8 mouse cellular contexts compared by ENCODE assay signal in genomic region chr1:171263185-171263611, GRCm38 (mm10). TPM values are rescaled to one million over a fixed set of nuclear protein-coding genes. Genes with fewer than 3 reads are reported as not detected.
A peak's percentile ranks its signal among the peaks of the same experiment; 100 is the strongest.
DNase-seq lines count a peak whose midpoint lies in the region; ATAC-seq and TF ChIP-seq lines count a peak whose summit lies in the region.

No protein-coding gene starts in this region.

- H3K27me3 ChIP-seq in heart, embryonic 13.5 days (replicated peaks), result no peaks in the 10 kb centered on the region
- no peaks in the 10 kb centered on the region for H3K27me3 ChIP-seq in midbrain, embryonic 16.5 days (ENCODE audit: control insufficient read depth, insufficient read depth, low read depth, low read length)
- no peaks in the 10 kb centered on the region for H3K27me3 ChIP-seq in thymus, adult 2 months (ENCODE audit: control insufficient read depth, insufficient read depth, low read length)

- no peaks in the 10 kb centered on the region for H3K9me3 ChIP-seq in heart, embryonic 13.5 days
- no peaks in the 10 kb centered on the region for H3K9me3 ChIP-seq in midbrain, embryonic 16.5 days (replicated peaks; ENCODE audit: control insufficient read depth, low read length, poor library complexity, severe bottlenecking)

- no peaks in the 10 kb centered on the region for H3K36me3 ChIP-seq in heart, embryonic 13.5 days
- H3K36me3 ChIP-seq in midbrain, embryonic 16.5 days (ENCODE audit: control insufficient read depth, insufficient read depth, low read length), result no peaks in the 10 kb centered on the region
- no peaks in the 10 kb centered on the region for H3K36me3 ChIP-seq in thymus, adult 2 months (ENCODE audit: control insufficient read depth, insufficient read depth, low read length)

- peaks cover 16% of the 10 kb centered on the region for H3K4me1 ChIP-seq in heart, embryonic 13.5 days
- H3K4me1 ChIP-seq in midbrain, embryonic 16.5 days (ENCODE audit: control insufficient read depth, insufficient read depth, low read length), result peaks cover 13% of the 10 kb centered on the region
- H3K4me1 ChIP-seq in thymus, adult 2 months (replicated peaks; ENCODE audit: control insufficient read depth, insufficient read depth, low read length), result 0 out of 2 replicates have a peak, but pooled peaks cover 2% of the 10 kb centered on the region

- H3K9ac ChIP-seq in heart, embryonic 13.5 days, result peak overlapping the region; percentile 6; the same call in 1 of the 2 replicates
- H3K9ac ChIP-seq in midbrain, embryonic 16.5 days (ENCODE audit: low read depth, low read length), result 0 out of 2 replicates have a peak overlapping the region, but pooled peaks have one; percentile 31

- peak overlapping the region; percentile 67 for H3K4me2 ChIP-seq in heart, embryonic 13.5 days
- peak overlapping the region; percentile 60 for H3K4me2 ChIP-seq in midbrain, embryonic 16.5 days (ENCODE audit: low read length)

- H3K4me3 ChIP-seq in heart, embryonic 13.5 days, result peak overlapping the region; percentile 41
- peak overlapping the region; percentile 35; the same call in 1 of the 2 replicates for H3K4me3 ChIP-seq in midbrain, embryonic 16.5 days (ENCODE audit: low read depth, low read length)
- H3K4me3 ChIP-seq in thymus, adult 2 months (ENCODE audit: control insufficient read depth, insufficient read depth, low read length), result no peak overlapping the region

- peak; percentile 68; the same call in 1 of the 2 replicates for ATAC-seq in heart, embryonic 13.5 days (ENCODE audit: extremely low read depth, insufficient number of reproducible peaks, low FRiP score, low TSS enrichment)
- peak; percentile 95 for ATAC-seq in midbrain, embryonic 16.5 days

- TF ChIP-seq POLR2A in thymus, adult 2 months (IDR thresholded peaks at IDR 0.05; ENCODE audit: control insufficient read depth, extremely low read depth, insufficient read depth, low read length, poor library complexity), result no peak

- no peak for TF ChIP-seq CTCF in thymus, adult 2 months (IDR thresholded peaks at IDR 0.05; ENCODE audit: borderline replicate concordance, control insufficient read depth, extremely low read depth, insufficient read depth, low read length, poor library complexity)

- DNase-seq in adrenal gland, postnatal 14 days, result peak; percentile 55
- DNase-seq in adrenal gland, postnatal 25 days, result no peak
- DNase-seq in brain, adult 2 months (ENCODE audit: low read depth, low spot score), result peak; percentile 94
- peak; percentile 42 to 76 for DNase-seq in left cerebral cortex, postnatal 25 days (ENCODE audit: low spot score in 2 of 2)
- no peak for DNase-seq in gastrocnemius, postnatal 10 days
- no peak for DNase-seq in thymus, adult 2 months

- 0% methylated on average over 2 of the region's 2 CpGs for WGBS in heart, embryonic 13.5 days
- WGBS in midbrain, embryonic 16.5 days, result 8% methylated on average over 2 of the region's 2 CpGs
- 3% methylated on average over 2 of the region's 2 CpGs for WGBS in thymus, adult 2 months

- intact Hi-C loops in left cerebral cortex, postnatal 25 days (cut with DNase I), result no loop called here

- H3K27ac ChIP-seq in heart, embryonic 13.5 days (replicated peaks), result peak overlapping the region; percentile 93
- H3K27ac ChIP-seq in midbrain, embryonic 16.5 days (ENCODE audit: low read length), result peak overlapping the region; percentile 74
- H3K27ac ChIP-seq in thymus, adult 2 months (ENCODE audit: control insufficient read depth, insufficient read depth, low read length), result no peak overlapping the region

RNA-seq across cellular contexts. Expression of gene B4galt3, which starts 6.9 kb away (rescaled TPM):
- total RNA-seq in adrenal gland, postnatal 14 days (2021), result 31.1 and 34.1 TPM in 2 replicates
- 36.9 and 38.1 TPM in 2 replicates for total RNA-seq in adrenal gland, postnatal 25 days (2021)
- polyA plus RNA-seq in heart, embryonic 13.5 days (2015; fragmentation: Nextera tagmentation; extraction: Ambion mirVana), result 54.6 and 55.1 TPM in 2 replicates
- total RNA-seq in left cerebral cortex, postnatal 25 days (2021), result 10 to 100 TPM; 58.1 to 63.6 TPM
- polyA plus RNA-seq in midbrain, embryonic 16.5 days (2015; fragmentation: Nextera tagmentation; extraction: Ambion mirVana), result 113 and 115 TPM in 2 replicates
- 10 to 100 TPM; 11.0 to 17.6 TPM for total RNA-seq in gastrocnemius, postnatal 10 days (2021)
- 97.0 and 98.9 TPM in 2 replicates for polyA plus RNA-seq in thymus, adult 2 months (2012; rRNA removed)

RNA-seq across cellular contexts. Expression of gene Ndufs2, which starts 12.0 kb away (rescaled TPM):
- total RNA-seq in adrenal gland, postnatal 14 days (2021), result 875 and 896 TPM in 2 replicates
- total RNA-seq in adrenal gland, postnatal 25 days (2021), result 565 and 662 TPM in 2 replicates
- polyA plus RNA-seq in heart, embryonic 13.5 days (2015; fragmentation: Nextera tagmentation; extraction: Ambion mirVana), result 424 and 495 TPM in 2 replicates
- total RNA-seq in left cerebral cortex, postnatal 25 days (2021), result 100 to 1,000 TPM; 258 to 278 TPM
- 218 and 225 TPM in 2 replicates for polyA plus RNA-seq in midbrain, embryonic 16.5 days (2015; fragmentation: Nextera tagmentation; extraction: Ambion mirVana)
- 100 to 1,000 TPM; 468 to 578 TPM for total RNA-seq in gastrocnemius, postnatal 10 days (2021)
- 131 and 154 TPM in 2 replicates for polyA plus RNA-seq in thymus, adult 2 months (2012; rRNA removed)

RNA-seq across cellular contexts. Expression of gene Adamts4, which starts 13.0 kb away (rescaled TPM):
- total RNA-seq in adrenal gland, postnatal 14 days (2021), result 3.1 and 3.4 TPM in 2 replicates
- total RNA-seq in adrenal gland, postnatal 25 days (2021), result 0.62 and 0.67 TPM in 2 replicates
- polyA plus RNA-seq in heart, embryonic 13.5 days (2015; fragmentation: Nextera tagmentation; extraction: Ambion mirVana), result 3.5 and 3.6 TPM in 2 replicates
- total RNA-seq in left cerebral cortex, postnatal 25 days (2021), result 10 to 100 TPM; 10.9 to 12.8 TPM
- polyA plus RNA-seq in midbrain, embryonic 16.5 days (2015; fragmentation: Nextera tagmentation; extraction: Ambion mirVana), result 8.7 and 9.1 TPM in 2 replicates
- total RNA-seq in gastrocnemius, postnatal 10 days (2021), result 1 to 10 TPM; 3.9 to 8.0 TPM
- 0.73 and 0.90 TPM in 2 replicates for polyA plus RNA-seq in thymus, adult 2 months (2012; rRNA removed)

RNA-seq across cellular contexts. Expression of gene Ppox, which starts 17.8 kb away (rescaled TPM):
- 34.8 and 38.1 TPM in 2 replicates for total RNA-seq in adrenal gland, postnatal 14 days (2021)
- total RNA-seq in adrenal gland, postnatal 25 days (2021), result 41.6 and 54.7 TPM in 2 replicates
- 36.1 and 42.1 TPM in 2 replicates for polyA plus RNA-seq in heart, embryonic 13.5 days (2015; fragmentation: Nextera tagmentation; extraction: Ambion mirVana)
- total RNA-seq in left cerebral cortex, postnatal 25 days (2021), result 10 to 100 TPM; 19.9 to 29.4 TPM
- 44.4 and 49.5 TPM in 2 replicates for polyA plus RNA-seq in midbrain, embryonic 16.5 days (2015; fragmentation: Nextera tagmentation; extraction: Ambion mirVana)
- 10 to 100 TPM; 11.6 to 15.1 TPM for total RNA-seq in gastrocnemius, postnatal 10 days (2021)
- 71.5 and 78.5 TPM in 2 replicates for polyA plus RNA-seq in thymus, adult 2 months (2012; rRNA removed)

RNA-seq across cellular contexts. Expression of gene Usp21, which starts 24.6 kb away (rescaled TPM):
- total RNA-seq in adrenal gland, postnatal 14 days (2021), result 36.5 and 37.2 TPM in 2 replicates
- 47.8 and 50.5 TPM in 2 replicates for total RNA-seq in adrenal gland, postnatal 25 days (2021)
- 48.4 and 52.2 TPM in 2 replicates for polyA plus RNA-seq in heart, embryonic 13.5 days (2015; fragmentation: Nextera tagmentation; extraction: Ambion mirVana)
- total RNA-seq in left cerebral cortex, postnatal 25 days (2021), result 10 to 100 TPM; 59.6 to 64.1 TPM
- polyA plus RNA-seq in midbrain, embryonic 16.5 days (2015; fragmentation: Nextera tagmentation; extraction: Ambion mirVana), result 105 and 112 TPM in 2 replicates
- 10 to 100 TPM; 15.3 to 19.7 TPM for total RNA-seq in gastrocnemius, postnatal 10 days (2021)
- polyA plus RNA-seq in thymus, adult 2 months (2012; rRNA removed), result 77.0 and 79.1 TPM in 2 replicates

Comparison
In these comparisons a context has a peak if more than half of its experiments do, and no peak if none do; other contexts are left out.
1. DNase-seq: peak in adrenal gland, postnatal 14 days (single experiment), brain, adult 2 months (single experiment) and left cerebral cortex, postnatal 25 days (2 of 2); none in adrenal gland, postnatal 25 days (single experiment), gastrocnemius, postnatal 10 days (single experiment) and thymus, adult 2 months (single experiment).